Mouse (Mus musculus): ENCODE measurements around the gene Cd36.
"Not testable (repeated sequence)": the region's sequence is repeated elsewhere in the genome, so short reads cannot be mapped to it uniquely, and the experiment has no call there.

Gene Cd36

DNA sequence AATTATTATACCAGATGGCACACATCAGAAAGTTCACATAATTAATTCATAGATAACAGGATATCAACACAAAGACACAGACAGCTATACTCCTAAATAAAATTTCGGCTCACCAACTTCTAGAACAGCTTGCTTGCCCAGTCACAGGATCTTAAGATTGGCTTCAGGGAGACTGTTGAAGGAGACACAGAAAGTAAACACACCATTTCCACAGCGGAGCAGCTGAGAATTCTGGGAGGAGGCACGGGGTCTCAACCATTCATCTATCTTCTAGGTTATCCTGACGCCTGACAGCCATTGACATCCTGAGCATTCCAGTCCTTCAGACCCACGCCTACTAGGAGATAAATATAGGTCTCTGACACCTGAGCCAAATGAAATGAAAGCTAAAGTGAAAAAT lies at the start of gene Cd36:
Gene Cd36, minus strand, starts transcription at position 204 of the 400 bp plus-strand sequence.
- peak; percentile 9 to 30 for DNase-seq

DNA sequence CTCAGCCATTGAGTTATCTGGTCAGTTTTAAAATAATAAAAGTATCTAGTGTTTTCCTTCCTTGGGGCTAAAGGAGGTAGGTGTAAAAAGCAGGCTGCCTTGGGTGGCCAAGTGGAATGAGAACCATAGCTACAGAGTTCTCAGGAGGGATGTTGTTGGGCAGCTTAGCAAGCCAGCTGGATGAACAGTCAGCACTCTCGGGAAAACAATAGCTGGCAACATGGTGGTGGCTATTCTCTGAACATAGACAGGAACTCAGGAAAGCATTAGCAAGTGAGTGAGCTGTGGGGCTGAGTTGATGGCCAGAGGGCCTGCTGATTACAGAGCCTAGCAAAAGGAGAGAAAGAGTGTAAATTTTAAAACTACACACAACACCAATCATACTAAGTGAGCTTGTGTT lies 45.9 kb upstream of the Cd36 start:
- no peak for DNase-seq

DNA sequence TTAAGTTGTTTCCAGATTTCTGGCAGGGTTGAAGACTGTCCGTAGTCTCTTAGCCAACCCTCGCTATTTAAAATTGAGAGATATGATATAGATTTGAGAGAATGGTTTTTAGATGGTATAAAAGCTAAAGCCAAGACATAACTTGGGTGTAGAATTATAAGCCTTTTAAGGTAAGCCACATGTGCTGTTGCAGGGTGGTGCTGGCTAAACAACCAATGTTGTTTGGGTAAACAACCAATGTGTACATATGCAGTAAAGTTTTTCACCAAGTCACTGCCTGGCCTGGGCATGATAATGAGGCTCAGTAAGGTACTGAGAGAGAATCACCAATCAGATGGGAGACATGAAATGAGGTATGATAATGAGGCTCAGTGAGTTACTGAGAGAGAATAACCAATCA lies 43.0 kb upstream of the Cd36 start:
- not testable (repeated sequence) for DNase-seq

DNA sequence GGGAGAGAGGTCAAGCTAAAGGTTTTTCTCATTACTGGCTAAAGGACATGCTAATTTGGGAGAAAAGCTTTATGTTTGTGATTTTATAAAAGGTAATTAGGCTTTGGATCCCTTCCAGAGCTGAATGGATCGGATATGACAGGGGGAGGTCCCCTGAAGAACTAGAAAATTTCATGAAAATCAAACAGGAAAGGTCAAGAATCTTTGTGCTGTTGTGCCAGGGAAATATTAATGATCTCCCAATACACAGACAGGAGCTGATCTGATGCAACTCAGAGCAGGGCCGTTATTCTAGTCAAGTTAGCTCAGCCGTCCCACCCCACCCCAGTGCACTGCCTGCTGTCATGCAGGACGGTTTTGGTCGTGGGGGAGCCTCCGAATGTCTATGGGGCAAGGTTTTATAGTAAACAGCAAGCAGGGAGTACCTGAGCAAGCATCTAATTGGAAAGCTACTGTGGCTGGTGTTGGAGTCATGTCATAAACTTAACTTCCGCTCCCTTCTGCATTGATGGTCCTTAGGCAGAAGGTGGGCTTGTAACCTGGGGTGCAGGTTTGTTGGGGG lies 40.5 kb upstream of the Cd36 start:
- no peak for DNase-seq

DNA sequence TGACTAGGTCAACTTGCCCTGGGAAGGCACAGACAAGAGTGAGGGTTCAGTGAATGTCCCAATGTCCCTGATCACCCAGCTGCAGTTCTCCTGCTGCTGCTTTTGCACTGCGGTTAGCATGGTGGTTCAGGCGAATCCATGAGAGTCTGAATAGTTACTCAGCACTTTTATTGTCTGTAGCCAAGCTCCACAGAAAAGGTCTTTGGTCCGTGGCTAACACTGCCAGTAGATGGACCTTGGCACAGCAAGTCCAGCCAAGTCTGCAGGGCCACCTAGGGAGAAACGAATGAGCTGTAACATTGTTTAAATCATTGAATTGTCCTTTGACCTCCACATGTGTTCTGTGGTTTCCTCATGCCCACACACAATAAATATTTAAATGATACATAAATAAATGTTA lies 39.9 kb upstream of the Cd36 start:
- DNase-seq, result peak; percentile 60 to 90

DNA sequence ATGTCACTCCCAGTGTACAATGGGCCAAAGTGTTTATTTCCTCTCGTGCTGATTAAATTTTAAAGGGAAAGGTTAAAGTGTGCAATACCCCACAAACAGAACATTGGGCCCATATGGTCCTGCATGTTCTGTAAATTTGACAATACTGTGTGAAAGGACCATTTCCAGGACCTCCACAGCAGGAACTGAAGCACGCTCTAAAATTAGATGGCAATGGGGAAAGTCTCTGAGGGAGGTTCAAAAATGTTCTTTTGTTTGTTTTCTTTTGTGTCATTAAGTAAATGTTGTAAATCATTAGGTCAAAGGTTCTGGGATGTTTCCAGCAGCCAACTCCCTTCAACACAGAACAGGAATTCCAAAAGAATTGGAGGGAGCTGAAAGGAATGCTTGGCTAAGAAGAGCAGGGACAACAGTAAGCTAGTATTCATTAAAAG lies 35.5 kb upstream of the Cd36 start:
- DNase-seq, result peak; percentile 49 to 59

DNA sequence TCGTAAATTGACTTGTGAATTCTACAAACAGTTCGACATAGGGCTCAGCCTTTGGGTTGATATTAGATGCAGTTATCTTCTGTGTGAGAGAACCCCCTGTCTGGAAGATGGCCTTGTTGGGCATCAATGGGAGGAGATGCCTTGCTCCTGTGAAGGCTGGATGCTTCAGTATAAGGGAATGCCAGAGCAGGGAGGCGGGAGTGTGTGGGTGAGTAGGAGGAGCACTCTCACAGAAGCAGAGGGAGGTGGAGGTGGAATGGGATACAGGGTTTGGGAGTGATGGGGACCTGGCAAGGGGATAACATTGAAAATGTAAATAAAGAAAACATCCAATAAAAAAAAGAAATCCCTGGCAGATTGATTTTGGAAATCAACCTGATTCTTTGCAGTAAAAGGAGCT lies 35.0 kb upstream of the Cd36 start:
- no peak for DNase-seq

DNA sequence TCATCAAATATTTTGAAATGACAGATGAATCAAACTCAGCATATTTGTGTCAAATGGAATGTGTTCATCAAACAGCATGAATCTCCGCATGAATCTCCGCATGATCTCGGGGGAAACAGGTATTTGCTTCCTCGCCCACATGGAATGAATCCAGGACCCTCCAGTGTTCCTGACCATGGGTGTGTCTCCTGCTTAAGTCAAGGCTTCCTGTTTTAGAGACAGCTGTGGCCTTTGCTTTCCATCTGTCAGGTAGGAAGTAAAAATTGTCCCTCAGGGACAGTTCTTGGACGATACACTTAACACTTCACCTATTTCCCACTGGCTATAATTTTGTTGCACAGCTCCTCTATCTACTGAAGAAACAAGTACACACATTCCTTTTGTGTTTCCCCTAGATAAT lies 30.4 kb upstream of the Cd36 start:
- DNase-seq, result peak; percentile 51 to 65

DNA sequence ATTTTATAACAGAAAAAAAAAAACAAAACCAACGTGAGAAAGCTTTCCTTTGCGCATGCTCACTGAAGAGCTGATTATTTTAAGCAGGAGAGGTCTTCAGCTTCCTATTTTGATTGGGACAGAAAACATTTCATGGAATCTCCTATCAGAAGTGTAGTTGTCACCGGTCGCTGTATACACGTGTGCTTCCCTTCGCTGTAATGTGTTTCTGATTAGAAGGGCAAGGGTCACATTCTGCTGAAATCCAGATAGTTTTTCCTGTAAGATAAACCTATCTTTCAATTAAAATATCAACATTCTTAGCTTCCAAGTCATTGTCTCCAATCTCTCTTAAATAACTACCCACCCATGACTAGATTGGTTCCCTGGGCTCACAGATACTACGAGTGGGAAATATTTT lies 16.2 kb upstream of the Cd36 start:
- DNase-seq, result no peak

DNA sequence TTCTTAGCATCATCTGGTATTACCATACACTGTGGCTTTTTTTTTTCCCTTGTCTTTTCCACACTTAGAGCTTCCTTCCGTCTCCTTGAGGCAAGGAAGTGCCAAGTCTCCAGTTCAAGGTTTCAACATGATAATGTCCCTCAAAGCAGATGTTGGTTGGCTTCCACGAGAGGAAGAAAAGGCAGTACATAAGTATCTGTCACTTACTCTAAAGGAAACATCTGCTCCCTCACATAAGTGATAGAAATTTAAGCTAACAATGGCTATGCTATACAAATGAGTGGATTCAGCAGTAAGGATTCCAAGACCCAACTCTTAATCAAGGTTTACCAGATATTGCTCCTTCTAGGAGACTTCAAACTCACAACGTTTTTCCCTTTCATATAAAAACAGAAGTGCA lies 10.3 kb upstream of the Cd36 start:
- DNase-seq, result no peak

DNA sequence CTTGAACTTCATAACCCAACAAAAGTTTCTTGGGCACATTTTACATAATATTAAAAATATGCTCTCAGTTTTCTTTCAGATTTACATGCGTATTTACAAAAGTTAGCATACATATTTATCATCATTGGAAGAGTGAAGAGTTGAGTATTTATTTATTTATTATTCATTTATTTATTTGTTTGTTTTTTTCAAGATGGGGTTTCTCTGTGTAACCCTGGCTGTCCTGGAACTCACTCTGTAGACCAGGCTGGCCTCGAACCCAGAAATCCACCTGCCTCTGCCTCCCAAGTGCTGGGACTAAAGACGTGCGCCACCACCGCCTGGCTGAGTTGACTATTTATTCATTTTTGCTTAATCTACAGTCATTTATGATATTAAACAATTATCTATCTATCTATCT lies 9.0 kb upstream of the Cd36 start:
- DNase-seq, result peak in 1 of 2 experiments; percentile 36

DNA sequence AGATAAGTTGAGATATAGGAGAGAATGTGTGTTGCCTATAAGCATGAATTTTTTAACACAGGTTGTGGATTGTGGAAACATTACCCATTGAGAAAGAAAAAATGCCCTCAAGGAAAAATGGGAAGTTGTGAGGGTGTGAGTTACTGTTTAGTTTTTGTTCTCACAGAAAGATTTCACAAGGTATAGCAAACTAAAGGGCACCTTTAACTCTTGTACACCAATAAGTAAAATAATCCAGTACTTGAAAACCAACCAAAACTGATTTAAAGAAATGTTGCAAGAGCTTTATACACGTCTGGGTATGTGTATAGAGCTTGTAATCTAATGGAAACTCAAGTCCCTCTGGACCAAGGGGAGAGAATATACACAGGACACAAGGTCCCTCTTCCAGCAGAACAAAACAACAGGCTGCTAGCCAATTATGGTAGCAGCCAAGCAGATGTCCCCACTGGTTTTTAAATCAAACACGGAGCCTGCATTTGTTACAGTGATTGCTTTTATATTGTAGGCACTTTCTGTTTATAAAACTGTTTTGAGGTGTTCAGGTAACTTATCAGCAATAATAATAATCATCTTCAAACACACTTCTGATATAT lies 5.1 kb upstream of the Cd36 start:
- no peak for DNase-seq

DNA sequence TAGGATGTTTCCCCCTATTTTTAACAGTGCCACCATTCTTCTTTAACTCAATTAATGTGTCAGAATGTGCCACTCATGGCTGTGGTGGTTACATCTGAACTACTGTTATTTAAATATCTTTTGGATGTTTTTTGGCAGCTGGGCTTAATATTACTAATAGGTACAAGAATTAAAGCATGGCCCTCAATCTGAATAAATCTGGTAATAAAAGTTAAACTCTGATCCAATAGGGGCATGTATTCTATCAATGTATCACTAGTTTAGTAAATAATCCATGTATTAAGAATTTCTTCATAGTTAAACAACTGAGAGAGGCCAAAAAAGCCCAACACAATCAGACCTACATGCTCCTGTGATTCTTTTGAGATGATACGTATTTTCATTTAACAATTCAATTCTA lies 690 bp upstream of the Cd36 start:
- DNase-seq, result no peak

DNA sequence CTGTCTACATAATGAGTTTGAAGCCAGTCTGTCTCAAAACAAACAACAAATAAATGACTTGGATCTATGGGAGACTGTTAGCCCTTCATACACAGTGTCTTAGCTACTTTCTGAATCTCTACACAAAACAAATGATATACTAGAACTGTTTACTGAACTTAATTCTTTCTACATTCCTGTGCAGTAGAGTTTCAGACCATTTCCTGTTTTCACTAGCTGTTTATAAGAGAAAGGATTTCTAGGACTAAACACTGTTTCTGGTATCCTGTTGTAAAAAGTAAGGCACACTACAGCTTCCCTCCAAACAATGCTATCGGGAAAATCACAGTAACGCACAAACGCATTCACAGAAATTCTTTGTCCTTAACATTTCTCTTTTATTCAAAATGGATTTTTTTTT lies 2.2 kb downstream of the Cd36 start:
- no peak for DNase-seq

DNA sequence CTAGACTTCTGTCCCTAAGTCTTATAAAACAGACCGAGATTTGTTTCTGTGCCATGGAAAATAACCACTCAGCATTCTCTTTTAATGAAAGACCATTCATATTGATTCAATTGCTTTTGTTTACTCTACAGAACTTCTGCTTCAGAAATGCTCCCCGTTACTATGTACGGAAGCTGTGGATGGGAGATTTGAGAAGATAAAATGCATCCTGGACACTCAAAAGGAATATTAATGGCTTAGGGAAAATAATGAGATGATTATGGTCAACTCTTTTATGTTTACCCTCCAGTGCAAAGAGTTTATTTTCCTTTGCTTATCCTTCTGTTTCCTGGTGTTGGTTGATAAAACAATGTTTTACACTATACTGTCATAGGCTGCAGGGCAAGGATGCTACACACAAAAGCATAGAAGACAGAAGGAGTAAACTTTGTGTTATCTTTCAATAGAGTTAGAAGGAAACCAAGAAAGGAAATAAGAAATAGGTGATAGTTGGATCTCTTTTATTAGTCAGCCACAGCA lies 5.2 kb downstream of the Cd36 start:
- DNase-seq, result no peak

DNA sequence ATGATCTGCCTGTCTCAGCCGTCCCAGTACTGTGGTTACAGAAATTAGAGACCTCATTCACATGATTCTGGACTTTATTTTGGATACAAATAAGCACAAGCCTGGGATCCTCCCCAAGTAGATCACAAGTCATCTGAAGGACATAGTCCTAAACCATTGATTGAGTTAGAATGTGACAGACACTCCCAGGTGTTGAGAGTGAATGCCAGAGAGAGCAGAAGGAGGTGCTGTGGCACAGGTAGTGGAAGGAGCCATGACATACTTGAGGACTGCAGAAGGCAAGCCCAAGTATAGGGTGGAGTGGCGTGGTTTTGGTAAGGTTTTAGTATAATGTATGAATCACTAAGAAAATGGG lies 7.1 kb downstream of the Cd36 start:
- DNase-seq, result no peak

DNA sequence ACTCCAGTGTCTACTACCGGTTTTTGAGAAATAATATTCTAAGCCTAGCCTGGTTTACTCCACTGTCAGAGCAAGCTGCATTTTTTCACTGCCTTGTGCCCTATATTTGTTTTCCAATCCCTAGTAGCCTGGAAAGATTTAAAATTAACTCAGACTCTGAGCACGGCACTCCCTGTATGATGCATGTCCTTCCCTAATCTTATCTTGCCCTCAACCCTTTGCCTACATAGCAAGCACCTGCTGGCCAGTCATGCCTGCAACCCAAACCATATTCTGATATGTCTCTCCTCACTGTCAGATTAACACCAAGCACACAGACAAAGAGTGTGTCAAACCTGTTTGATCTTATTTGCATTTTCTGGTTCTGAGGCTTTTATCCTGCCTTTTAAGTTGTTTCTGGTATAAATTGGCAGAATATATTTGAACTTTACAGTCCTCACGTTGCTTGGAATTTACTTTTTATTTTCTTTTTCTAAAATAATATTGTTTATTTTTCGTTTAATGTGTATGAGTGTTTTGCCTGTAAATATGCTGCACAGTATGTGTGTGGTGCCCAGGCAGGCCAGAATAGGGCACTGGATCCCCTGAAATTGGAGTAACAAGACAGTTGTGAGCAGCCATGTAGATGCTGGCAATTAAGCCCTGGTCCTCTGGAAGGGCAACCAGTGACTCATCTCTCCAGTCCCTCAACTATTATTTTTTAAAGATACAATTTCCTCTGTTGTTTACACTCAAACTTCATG lies 7.6 kb downstream of the Cd36 start:
- peak in 1 of 2 experiments; percentile 26 for DNase-seq

DNA sequence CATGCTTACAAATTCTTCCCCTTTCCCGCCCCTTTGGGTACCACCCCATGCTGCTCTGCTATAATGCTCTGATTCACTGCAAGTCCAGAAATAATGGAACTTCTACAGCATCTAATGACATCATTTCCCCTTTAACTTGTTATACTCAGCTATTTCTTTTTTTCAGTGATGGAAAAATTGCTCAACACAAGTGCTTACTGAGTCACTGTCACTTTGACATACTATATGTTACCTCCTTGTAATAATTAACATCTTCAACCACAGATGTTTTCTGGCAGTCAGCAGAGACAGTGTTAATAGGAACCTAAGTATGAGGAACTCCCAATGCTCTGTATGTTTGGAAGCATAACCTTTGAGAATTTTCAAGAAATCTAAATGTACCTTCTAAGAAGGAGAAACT lies 8.7 kb downstream of the Cd36 start:
- DNase-seq, result no peak

DNA sequence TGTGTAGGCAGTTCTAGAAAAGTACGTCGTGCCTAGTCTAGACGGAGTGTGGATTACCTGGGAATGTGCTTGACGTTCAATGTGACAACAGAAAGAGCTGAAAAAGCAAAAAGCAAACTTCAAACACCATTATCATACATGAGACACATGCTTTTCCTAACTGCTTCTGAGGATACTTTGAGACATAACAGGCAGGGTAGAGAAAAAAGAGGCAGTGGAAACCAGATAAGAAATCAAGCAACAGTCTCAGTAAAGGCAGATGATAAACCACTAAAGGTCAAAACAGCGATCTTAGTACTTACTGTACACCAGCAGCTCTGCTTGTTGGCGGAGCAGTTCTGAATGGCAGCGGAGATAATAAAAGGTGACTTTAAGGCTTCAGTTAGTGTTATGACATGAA lies 11.6 kb downstream of the Cd36 start:
- no peak for DNase-seq

DNA sequence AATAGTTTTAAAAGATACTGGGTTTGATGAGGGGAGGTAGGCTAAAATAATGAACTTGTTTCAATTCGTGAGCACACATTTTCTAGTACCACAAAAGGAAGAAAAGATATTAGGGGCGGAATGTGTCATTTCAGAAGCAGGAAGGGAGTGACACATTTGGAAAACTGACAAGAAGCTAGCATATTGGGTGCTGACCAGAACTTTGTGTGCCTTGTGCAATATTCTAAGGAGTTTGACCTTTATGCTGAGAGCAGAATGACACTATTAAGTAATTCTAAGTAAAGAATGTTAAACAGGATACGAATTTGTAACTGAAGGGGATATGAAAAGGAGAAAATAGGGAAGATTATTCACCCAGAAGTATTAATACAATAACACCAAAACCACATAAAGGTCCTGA lies 12.0 kb downstream of the Cd36 start:
- peak; percentile 29 to 56 for DNase-seq

DNA sequence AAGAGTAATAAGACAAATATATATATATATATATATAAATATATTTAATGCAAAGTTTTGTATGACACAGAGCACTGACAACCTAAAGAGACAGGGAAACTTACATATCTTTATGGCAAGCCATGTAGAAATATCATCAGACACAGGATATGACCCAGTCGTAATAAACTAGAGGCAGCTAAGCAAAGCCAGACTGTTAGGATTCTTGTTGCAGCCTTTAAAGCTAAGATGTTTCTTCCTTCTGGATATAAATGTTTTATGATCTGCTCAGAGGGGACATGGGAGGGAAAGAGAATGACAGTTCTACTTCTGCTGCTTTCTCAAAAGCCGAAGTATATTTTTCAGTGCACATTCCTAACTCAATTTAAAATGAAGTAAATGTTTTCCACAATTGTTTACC lies 14.3 kb downstream of the Cd36 start:
- DNase-seq, result no peak

DNA sequence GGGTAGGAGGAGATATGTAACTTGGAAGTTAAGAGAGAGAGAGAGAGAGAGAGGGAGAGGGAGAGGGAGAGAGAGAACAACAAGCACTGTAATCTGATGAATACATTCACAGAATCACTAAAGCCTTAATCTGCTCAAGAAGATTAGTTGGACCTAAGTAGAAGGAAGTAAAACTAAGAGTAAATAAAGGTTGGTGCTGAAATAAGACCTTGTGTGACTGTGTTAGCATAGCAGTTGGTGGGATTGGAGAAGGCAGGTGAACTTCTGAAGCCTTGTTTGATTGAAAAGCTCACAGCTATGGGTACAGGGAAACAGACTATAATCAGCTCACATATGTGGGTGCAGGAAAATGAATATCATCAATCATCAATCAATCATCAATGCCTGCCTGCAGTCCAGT lies 23.2 kb downstream of the Cd36 start:
- DNase-seq, result no peak

DNA sequence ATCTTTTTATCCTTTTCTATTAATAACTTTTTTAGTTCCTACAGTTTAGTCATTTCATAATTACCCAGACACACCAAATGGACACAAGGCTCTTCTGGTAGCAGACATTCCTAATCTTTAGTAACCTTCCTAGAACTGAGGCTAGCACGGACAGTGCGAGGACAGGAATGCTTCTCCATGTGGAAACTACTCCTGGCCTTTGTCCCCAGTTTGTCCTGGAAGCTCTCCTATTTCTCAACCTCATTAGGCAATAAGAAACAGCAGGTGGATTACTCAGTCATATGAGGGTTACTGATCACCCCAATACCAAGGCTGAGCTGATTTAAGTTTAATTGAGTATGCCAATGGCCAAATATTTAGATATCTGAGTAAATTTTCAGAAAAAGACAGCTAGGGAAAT lies 25.5 kb downstream of the Cd36 start:
- peak; percentile 32 to 61 for DNase-seq

DNA sequence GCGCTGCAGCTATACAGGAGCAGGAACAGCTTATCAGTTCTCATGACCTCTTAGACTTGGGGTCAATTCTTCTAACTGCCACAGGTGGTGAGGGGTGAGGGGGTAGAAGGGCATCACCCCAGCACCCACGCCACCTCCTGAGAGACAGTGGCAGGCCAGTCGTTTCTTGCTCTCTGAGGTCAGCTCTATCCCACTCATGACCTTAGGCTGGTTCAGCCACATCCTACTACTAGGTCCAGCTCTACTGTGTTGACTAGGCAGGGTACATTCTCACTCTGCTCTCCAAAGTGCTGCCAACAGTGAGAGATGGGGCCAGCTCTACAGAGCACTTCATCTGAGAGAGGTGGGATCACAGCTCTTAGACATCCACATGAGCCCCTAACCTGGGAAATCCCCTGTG lies 30.2 kb downstream of the Cd36 start:
- DNase-seq, result no peak

Measured in kidney, postnatal 25 days (tissue).